Mouse (Mus musculus): Measurements from ENCODE around the gene Uvssa.

DNA sequence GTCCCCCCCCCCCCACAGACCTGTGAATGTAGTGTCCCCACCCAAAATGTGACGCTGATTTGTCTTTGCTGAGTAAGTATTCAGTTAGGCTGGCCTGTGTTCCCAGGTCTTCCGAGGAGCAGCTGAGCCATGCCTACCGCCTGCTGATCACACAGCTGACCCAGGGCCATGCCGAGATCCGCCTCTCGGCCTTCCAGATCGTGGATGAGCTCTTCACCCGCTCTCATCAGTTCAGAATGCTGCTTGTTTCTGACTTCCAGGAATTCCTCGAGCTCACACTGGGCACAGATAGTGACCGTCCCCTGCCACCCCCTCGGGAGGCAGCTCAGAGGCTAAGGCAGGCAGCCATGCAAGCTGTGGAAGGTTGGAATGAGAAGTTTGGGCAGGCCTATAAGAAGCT, 9.2 kb downstream of the Uvssa start:
- no peak for TF ChIP-seq CTCF (IDR thresholded peaks at IDR 0.05; ENCODE audit: borderline replicate concordance, insufficient read depth, low read depth, low read length)
- TF ChIP-seq POLR2A (IDR thresholded peaks at IDR 0.05; ENCODE audit: borderline replicate concordance, insufficient read depth, low read length): no peak
